Mouse (Mus musculus) left cerebral cortex, adult 2 months (tissue): ENCODE results near the gene Hmox1. TPM values are rescaled to one million over a fixed set of nuclear protein-coding genes. Genes with fewer than 3 reads are reported as not detected.

Experiments used
- DNase-seq, 2 experiments: peaks; one replicate each; pipeline ENCODE4 v3.0.0; 2021 to 2022; ENCODE audit warnings: low spot score in 2 of 2, mixed read lengths in 1 of 2; ENCODE audit errors: extremely low spot score in 1 of 2
- H3K27ac ChIP-seq: fragments of 200-600 bp; 2 replicates; pipeline ENCODE4 v1.8.1; 2022
- H3K4me3 ChIP-seq: fragments of 200-600 bp; 2 replicates; pipeline ENCODE4 v1.8.1; 2022
- CTCF ChIP-seq: fragments of 200-600 bp; IDR thresholded peaks from 2 replicates; pipeline ENCODE4 v1.8.1; 2022; ENCODE audit warnings: antibody characterized with exemption, mild to moderate bottlenecking, moderate library complexity
- intact Hi-C: fragments of 180-260 bp; cut with DNase I; formaldehyde crosslinking; loops from one replicate; pipeline ENCODE4 v1.15.1; 2025
- long read RNA-seq, 2 experiments: library from polyadenylated mRNA; stranded (forward); transcript quantifications; one replicate each; pipeline ENCODE4 v2.0.0; 2021; ENCODE audit warnings: borderline mapping rate in 2 of 2
- total RNA-seq, 2 experiments: library from RNA; stranded (reverse); gene quantifications; 2 replicates each; pipeline ENCODE4 v1.2.3; 2021

Gene Hmox1
- total RNA-seq = 1 to 10 TPM; 3.9 to 5.2 TPM
- long read RNA-seq, experiment 1 = 0 reads
- long read RNA-seq, experiment 2, partial matches to known transcripts = 0 of 1 reads
- long read RNA-seq, experiment 2, other reads (novel, unspliced or antisense) = 0 of 1 reads

- Histone ChIP-seq H3K27ac (peak within 1 kb of the TSS; percentile 33; the same call in 1 of the 2 replicates), H3K4me3 (peak within 1 kb of the TSS; percentile 54)
- no peak; the same call in 1 of the 2 replicates for TF ChIP-seq CTCF
- peak; percentile 85 to 87 for DNase-seq
- intact Hi-C loops = loop anchor here (2.0 kb wide), 1 partner anchor 15 kb away; the partner anchor contains the start of gene Mcm5
These were observed at the start of gene Hmox1 for GRCm38 (mm10) chr8:75093399-75094156. Gene Hmox1 (plus strand): TSS chr8:75093621.

GRCm38 (mm10) chr8:75046303-75046702, 47.1 kb upstream of the Hmox1 start:
- no peak overlapping the region for H3K27ac ChIP-seq
- TF ChIP-seq CTCF = no peak
- intact Hi-C loops = no loop called here
- H3K4me3 ChIP-seq = no peak overlapping the region
- no peak for DNase-seq

- no peak for TF ChIP-seq CTCF
- Histone ChIP-seq H3K27ac (no peak overlapping the region), H3K4me3 (no peak overlapping the region)
- intact Hi-C loops = no loop called here
- no peak for DNase-seq
These were observed 45.6 kb upstream of the Hmox1 start for GRCm38 (mm10) chr8:75047784-75048183.

- no peak for DNase-seq
- no peak overlapping the region for H3K4me3 ChIP-seq
- intact Hi-C loops = no loop called here
- no peak overlapping the region for H3K27ac ChIP-seq
- no peak for TF ChIP-seq CTCF
These were observed 40.1 kb upstream of the Hmox1 start for GRCm38 (mm10) chr8:75053342-75053741.

- TF ChIP-seq CTCF = no peak
- intact Hi-C loops = no loop called here
These were observed 37.7 kb upstream of the Hmox1 start for GRCm38 (mm10) chr8:75055673-75056072.

GRCm38 (mm10) chr8:75060022-75060421, 33.4 kb upstream of the Hmox1 start:
- intact Hi-C loops = no loop called here
- Histone ChIP-seq H3K27ac (no peak overlapping the region), H3K4me3 (no peak overlapping the region)
- no peak for TF ChIP-seq CTCF
- DNase-seq = no peak

More at GRCm38 (mm10) chr8:75055673-75056072, 37.7 kb upstream of the Hmox1 start:
- no peak overlapping the region for H3K4me3 ChIP-seq
- DNase-seq = no peak
- no peak overlapping the region for H3K27ac ChIP-seq

- DNase-seq = no peak
- H3K4me3 ChIP-seq = no peak overlapping the region
- intact Hi-C loops = no loop called here
- no peak for TF ChIP-seq CTCF
- no peak overlapping the region for H3K27ac ChIP-seq
These were observed 32.6 kb upstream of the Hmox1 start for GRCm38 (mm10) chr8:75060815-75061214.

GRCm38 (mm10) chr8:75063290-75063689, 30.1 kb upstream of the Hmox1 start:
- intact Hi-C loops = no loop called here
- Histone ChIP-seq H3K27ac (no peak overlapping the region), H3K4me3 (no peak overlapping the region)
- DNase-seq = no peak
- no peak for TF ChIP-seq CTCF

- intact Hi-C loops = no loop called here
- Histone ChIP-seq H3K4me3 (no peak overlapping the region), H3K27ac (no peak overlapping the region)
- no peak for TF ChIP-seq CTCF
- no peak for DNase-seq
These were observed 28.6 kb upstream of the Hmox1 start for GRCm38 (mm10) chr8:75064790-75065189.

- Histone ChIP-seq H3K4me3 (no peak overlapping the region), H3K27ac (no peak overlapping the region)
- intact Hi-C loops = no loop called here
- no peak for TF ChIP-seq CTCF
- DNase-seq = no peak
These were observed 26.1 kb upstream of the Hmox1 start for GRCm38 (mm10) chr8:75067287-75067686.

- intact Hi-C loops = loop anchor here (2.0 to 5.0 kb wide), 2 partner anchors 149 to 202 kb away; no protein-coding TSS in a partner anchor
- Histone ChIP-seq H3K27ac (no peak overlapping the region), H3K4me3 (no peak overlapping the region)
- no peak for DNase-seq
- no peak for TF ChIP-seq CTCF
These were observed 23.1 kb upstream of the Hmox1 start for GRCm38 (mm10) chr8:75070297-75070696.

- intact Hi-C loops = loop anchor here (1.0 to 5.0 kb wide), 4 partner anchors 37 to 201 kb away; no protein-coding TSS in a partner anchor
- Histone ChIP-seq H3K4me3 (no peak overlapping the region), H3K27ac (no peak overlapping the region)
- peak; percentile 72 for TF ChIP-seq CTCF
- DNase-seq = peak; percentile 80 to 83
These were observed 21.6 kb upstream of the Hmox1 start for GRCm38 (mm10) chr8:75071627-75072346.
